Mouse (Mus musculus): ENCODE data around the gene Atp5h.

- TF ChIP-seq EP300 (IDR thresholded peaks at IDR 0.05; ENCODE audit: low read depth) (no peak), CTCF (IDR thresholded peaks at IDR 0.05; ENCODE audit: low read depth) (peak; percentile 54)
Observed at GRCm38 (mm10) chr11:115439906-115440595, 20.3 kb upstream of the Atp5h start, which contains the start of gene Trim80.
